Mouse (Mus musculus): Measurements from ENCODE around the gene Gucy2g.

DNA sequence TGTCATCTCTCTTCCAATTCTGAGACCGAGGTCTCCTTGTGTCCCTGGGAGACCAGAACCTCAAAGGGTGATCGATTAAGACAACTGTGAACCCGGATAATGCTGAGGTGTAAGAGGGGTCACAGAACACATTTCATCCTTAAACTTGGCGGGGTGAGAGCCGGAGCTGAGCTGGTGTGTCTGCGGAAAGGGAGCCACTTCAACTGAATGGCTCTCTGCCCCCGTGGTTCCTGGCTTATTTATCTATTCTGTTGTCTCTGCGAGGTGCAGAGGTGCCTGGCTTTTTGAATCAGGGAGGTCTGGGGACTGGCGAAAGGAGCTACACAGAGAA, 12.2 kb upstream of the Gucy2g start:
- no peak for TF ChIP-seq CTCF (IDR thresholded peaks at IDR 0.05; ENCODE audit: extremely low read depth, insufficient read depth, low read length)
- no peak for TF ChIP-seq POLR2A (IDR thresholded peaks at IDR 0.05; ENCODE audit: extremely low read depth, insufficient read depth, low read length)
